Mouse (Mus musculus): ENCODE measurements around the gene Rnf8.

Gene Rnf8

DNA sequence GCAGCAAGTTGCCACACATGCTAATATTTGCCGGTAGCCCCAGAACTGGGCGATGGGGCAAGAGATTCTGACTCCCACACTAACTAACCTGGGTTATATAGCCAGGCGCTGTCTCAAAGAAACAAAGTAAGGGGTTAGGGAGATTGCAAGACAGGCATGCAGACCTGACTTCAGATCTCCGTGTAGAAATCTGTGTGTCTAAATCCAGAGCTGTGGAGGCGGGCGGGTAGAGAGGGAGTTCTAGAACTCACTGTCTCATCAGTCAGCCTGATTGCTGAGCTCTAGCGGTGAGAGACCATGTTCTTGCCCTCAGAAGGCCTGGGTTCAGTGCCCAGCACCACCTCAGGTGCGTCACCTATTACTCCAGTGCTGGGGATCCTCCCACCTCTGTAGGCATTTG lies 8.9 kb downstream of the Rnf8 start:
- in situ Hi-C loops (cut with MboI, MseI) = no loop called here

DNA sequence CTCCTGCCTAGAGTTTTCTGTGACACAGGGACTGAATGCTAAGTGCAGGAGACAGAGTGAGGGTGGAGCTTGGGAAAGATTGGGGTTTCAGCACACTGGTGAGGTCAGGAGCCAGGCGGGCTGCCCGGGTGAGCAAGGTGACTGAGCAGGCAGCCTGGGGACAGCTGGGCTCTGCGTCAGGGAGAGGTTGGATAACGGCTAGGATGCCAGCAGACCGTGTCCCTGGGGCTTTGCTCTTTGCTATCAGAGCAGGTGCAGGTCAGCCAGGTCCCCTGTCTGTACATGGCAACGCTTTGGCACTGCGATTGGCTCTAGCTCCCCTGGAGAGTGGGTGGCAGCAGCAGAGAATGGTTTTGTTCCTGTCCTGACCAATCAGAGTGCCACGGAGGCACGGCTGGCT lies 12.7 kb downstream of the Rnf8 start:
- in situ Hi-C loops (cut with MboI, MseI) = no loop called here

DNA sequence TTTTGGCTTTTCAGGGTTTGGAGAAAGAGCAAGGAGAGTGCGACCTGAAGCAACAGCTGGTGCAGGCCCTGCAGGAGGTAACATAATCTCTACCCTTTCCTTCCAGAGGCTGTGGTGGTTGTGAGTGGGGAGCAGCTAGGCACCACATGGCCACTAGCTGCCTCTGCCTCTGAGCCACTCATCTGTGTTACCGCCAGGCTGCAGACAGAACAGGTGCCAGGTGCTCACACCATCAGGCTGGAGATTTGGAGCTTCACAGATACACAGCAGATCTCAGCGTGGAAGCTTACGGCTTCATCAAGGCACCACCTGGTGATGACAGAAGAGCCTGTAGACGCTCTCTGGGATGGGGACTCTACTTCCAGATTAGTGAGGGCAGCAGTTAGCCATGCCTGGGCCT lies 14.4 kb downstream of the Rnf8 start:
- in situ Hi-C loops (cut with MboI, MseI) = no loop called here

DNA sequence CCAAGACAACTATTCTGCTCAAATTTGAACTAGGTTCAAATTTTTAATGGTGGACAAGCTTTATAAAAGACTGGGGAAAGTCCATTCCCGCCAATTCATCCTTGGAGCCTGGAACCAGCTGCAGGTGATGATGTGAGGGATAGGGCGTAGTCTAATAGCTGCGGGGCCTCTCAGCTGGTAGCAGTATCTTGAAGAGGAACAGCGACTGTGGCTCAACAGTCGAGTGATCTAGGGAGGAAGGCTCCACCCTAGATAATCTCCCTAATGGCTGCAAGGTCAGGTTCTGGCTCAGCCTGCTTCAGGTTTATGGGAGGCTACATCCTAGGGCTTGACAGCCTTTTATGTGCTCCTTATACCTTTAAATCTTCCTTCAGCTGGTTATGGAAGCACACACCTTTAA lies 15.0 kb downstream of the Rnf8 start:
- in situ Hi-C loops (cut with MboI, MseI) = no loop called here

DNA sequence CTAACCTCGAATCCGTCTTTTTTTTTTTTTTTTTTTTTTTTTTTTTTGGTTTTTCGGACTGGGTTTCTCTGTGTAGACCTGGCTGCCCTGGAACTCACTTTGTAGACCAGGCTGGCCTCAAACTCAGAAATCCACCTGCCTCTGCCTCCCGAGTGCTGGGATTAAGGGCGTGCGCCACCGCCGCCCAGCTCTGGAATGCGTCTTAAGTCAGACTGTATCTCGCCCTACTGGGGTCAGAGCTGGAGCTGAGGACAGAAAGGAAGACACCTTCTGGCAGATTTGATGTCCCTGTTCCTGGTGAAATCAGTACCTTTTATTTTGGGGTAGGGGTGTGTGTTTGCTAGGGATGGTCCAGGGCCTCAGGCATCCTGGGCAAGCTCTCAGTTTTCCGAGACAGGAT lies 17.7 kb downstream of the Rnf8 start:
- in situ Hi-C loops (cut with MboI, MseI) = no loop called here

DNA sequence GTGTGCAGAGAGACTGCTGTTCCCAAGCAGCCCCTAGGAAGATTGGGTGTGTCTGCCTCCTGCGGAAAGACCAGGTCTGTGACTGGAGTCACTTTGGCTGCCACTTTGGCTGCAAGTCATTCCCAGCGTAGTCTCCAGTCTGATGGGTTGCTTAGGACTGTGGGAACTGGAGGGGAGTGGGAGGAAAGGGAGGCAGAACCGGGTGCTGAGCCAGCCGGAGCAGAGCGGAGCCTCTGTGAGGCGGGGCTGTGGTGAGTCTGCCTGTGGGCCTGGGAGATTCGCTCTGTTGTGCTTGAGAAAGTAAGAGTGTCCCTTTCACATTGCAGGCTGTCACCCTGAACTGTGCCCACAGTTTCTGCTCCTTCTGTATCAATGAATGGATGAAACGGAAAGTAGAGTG lies 20.9 kb downstream of the Rnf8 start:
- in situ Hi-C loops (cut with MboI, MseI) = no loop called here

DNA sequence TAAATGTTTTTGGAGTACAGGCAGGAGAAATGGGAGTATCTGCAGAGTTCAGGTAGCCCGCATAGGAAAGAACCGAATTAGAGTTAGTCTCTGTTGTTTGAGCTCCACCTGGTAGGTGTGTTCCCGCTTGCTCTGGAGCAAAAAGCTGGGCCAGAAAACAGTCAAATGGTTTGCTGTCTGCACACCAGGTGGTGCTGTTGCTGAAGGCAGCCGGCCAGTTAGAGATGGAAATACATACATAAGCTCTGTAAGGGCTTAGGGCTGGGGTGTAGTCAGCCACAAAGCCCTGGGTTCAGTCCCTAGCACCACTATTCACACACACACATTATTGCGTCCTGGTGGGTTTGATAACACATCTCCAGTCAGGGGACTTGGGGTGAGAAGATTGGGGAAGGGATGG lies 21.5 kb downstream of the Rnf8 start:
- in situ Hi-C loops (cut with MboI, MseI) = no loop called here

DNA sequence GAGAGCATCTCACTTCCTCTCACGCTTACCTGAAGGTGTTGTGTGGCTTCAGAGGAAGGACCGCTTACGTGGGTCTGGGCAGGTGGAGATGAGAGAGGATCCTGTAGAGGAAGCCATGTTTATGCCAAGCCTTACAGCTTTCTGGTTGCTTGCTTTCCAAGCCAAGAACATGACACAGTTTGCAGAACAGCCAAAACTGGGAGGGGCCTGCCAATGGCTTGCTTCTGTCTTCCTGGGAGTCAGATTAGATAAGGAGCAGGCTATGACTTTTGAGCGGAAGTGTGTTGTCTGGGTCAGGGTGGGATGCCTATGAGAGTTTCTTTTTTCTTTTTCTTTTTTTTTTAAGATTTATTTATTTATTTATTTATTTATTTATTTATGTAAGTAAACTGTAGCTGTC lies 22.8 kb downstream of the Rnf8 start:
- in situ Hi-C loops (cut with MboI, MseI) = no loop called here

DNA sequence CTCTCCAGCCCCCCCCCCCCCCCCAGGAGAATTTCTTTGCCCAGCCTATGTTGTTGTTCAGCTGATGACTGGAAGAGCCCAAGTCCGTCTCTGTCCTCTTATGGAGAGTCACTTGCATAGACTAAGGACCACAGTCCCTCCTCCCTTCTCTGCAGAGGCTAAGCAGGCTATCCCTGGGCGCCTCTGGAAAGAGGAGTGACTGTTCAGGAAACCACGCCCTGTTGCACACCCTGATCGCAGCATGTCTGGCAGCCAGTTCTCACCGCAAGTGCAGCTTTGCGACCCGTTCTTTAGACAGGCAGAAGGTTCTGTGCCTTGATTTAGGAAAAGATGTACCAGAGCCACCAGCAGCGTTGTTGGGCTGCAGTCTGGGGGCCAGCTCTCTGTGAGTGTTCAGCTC lies 23.3 kb downstream of the Rnf8 start:
- in situ Hi-C loops (cut with MboI, MseI) = no loop called here

DNA sequence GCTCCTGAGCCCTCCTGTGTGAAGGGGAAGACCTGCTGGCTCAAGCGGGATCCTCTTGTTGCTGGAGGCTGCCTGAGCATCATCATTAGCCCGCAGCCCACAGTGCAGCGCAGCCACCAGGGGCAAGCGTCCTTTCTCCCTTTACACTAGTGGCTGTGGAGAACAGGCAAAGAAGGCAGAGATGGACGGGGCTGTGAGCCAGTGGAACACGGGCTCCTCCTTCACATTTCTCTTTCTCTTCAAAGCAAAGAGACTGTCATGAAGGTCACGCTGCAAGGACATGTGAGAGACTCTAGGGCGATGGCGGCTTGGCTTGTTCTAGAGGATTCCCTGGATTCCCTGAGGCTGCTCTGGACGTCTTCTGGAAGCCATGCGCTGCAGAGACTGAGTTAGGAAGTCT lies 26.4 kb downstream of the Rnf8 start:
- in situ Hi-C loops (cut with MboI, MseI) = loop anchor here (10.0 kb wide), 1 partner anchor 1134 kb away; no protein-coding TSS in a partner anchor

DNA sequence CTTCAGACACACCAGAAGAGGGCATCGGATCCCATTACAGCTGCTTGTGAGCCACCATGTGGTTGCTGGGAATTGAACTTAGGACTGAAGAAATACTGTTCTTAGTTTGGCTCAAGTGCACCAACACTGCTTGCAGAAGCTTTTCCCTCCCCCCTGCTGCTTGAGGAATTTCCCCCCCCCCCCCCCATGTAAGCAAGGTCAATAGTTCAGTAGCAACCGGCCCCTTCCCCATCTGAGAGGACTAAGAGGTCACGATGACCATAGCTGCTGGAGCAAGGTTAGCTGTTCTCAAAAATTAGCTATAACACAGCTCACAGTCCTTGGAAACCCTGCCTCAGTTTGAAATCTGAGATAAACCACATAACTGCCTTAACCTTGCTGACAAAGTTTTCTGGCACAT lies 27.6 kb downstream of the Rnf8 start:
- in situ Hi-C loops (cut with MboI, MseI) = loop anchor here (10.0 kb wide), 1 partner anchor 1133 kb away; no protein-coding TSS in a partner anchor

DNA sequence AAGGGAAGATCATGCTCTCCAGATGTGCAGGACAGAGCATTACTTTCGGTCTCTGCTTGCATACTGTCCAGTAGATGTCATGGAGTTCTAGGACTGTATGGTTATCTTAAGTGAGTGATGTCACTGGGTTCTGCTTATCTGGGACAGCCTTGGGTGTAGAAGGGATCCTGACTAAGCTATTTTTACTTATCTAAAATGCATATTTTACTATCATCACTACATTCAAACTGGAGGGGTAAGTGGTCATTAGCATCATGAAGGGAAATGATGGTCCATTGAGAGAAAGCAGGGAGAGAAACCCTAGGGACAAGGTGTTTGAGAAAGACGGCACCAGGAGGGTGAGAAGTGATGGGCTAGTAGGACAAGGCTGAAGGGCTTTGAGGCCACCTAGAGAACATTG lies 43.7 kb downstream of the Rnf8 start:
- in situ Hi-C loops (cut with MboI, MseI) = loop anchor here (10.0 kb wide), 1 partner anchor 1083 kb away; the partner anchor contains the start of gene Lhfpl5

DNA sequence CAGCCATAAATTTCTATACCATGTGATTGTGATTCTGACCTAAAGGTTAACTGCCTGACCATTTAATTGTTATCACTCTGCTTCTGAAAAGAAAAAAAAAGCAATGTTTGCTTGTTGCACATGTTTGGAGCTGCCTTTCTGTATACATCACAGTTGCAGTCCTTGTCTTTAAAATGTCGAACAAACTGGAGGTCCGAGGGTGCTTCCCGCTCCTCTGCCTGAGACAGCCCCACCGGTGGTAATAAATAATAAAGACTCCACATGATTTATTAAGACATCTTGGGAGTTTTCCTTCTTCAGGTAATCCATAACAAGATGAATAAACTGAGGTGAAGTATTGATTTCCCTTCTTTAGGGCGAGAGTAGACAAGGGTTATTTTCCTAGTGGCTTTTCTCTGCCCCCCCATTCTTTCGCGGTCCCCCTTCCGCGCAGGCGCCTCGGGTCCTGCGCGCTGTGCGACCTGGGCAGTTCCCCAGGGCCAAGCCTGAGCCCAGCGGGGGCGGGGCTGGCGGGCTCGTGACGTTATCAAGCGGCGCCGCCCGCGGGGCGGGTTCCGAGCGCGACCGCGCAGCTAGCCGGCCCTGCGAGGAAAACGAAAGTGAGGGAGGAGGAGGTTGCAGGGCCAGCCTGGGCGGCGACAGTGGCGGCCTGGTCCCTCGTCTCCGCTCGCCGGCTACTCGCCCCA lies 45.6 kb downstream of the Rnf8 start, which contains the start of gene Cmtr1:
Gene Cmtr1 (plus strand): TSS at position 520 of the 686 bp plus-strand sequence.
- in situ Hi-C loops (cut with MboI, MseI) = no loop called here

DNA sequence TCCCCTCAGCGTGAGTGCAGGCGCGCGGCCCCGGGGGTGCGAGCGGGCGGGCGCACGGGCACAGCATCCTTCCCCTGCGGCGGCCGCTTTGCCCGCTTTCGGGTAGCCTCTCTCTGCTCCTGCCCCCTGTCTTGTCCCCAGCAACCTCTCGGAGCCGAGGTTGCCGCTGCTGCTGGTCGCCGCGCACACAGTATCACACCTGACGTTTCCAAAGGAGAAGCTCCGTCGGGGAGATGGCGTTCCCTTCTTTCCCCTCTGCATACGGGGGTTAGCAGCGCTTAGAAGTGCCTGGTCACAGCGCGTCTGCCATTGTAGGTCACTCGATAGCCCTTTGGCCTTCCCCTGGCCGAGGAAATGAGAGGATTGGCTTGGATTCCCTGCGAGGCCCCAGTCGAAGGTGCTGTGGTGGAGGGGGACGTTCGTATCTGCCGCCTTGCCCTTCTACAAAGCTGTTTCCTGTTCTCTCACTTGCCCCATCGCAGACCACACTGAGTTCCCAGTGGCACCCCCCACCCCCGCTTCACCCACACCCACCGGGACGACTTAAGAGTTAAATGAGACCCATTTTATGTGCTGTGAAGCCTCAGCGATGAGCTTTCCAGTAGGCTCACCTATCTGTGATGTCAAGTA lies 46.3 kb downstream of the Rnf8 start:
- in situ Hi-C loops (cut with MboI, MseI) = no loop called here

DNA sequence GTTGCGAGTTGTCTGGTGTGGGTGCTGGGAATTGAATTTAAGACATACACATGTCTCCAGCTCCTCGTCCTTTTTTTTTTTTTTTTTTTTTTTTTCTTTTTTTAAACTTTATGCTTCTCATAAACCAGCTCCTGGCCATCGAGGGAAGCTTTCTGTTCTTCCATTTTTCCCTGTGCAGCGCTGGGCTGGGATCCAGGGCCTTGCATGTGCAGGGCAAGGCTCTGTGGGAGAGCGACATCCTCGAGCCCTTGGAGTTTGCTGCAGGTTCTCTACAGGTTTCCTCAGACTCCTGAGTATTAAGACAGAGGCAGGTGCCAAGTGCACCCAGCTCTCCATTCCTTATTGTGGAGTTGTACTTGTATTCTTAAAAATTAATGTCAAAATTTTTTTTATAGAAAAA lies 47.6 kb downstream of the Rnf8 start:
- in situ Hi-C loops (cut with MboI, MseI) = no loop called here

DNA sequence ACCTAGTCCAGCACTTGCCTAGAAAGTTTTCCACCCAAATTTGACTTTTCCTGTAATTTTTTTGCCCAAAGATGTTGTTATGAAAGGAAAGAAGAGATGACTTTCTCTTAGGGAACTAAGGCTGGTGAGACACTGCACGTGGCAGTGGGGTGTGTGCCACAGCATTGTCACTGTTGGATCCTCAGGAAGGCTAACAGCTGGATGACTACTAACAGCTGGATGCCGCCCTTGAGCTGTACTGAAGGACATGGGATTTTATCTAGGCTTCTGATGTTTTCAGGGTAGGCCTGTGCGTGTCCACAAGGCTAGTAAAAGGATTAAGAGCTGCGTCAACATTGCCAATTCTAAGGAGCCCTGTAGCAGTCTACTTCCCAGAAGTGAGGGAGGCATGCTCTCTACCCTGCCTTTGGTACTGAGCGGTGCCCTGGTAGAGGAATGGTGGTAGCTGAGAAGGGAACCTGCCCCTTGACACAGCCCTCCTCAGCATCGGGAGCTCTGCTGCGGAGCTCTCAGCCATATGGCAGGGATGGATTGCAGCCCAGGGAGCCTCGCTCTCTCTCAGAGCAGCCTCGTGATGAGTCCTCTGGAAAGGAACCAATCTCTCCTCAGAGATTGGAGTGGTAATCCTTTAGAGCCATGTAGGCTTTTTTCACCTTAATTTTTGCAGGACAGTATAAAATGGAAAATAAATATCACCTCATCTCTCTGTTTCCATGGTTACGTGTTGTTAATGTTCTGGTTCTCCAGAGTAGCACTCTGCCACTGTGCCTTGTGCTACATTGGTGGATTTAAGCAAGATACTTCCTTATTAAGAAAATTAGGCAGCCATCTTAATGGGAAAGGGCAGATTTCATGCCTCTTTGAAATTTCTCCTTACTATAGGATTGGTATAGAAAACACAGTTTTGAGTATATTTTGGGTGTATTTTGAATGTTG lies 53.7 kb downstream of the Rnf8 start:
- in situ Hi-C loops (cut with MboI, MseI) = no loop called here

DNA sequence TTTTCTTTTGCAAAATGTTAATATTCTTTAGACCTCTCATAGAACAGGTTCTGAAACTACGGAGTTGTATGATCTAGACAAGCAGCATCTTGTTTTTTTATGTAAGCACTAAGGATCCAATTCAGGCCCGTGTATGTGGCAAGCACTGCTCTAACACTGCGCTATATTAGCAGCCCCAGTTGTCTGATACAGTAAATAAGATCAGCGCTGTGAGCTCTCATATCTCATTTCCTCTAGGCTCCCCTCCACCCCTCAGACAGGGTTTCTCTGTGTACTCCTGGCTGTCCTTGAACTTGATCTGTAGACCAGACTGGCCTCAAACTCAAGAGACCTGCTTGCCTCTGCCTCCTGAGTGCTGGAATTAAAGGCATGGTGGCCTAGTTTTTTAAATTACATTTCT lies 54.4 kb downstream of the Rnf8 start:
- in situ Hi-C loops (cut with MboI, MseI) = no loop called here

DNA sequence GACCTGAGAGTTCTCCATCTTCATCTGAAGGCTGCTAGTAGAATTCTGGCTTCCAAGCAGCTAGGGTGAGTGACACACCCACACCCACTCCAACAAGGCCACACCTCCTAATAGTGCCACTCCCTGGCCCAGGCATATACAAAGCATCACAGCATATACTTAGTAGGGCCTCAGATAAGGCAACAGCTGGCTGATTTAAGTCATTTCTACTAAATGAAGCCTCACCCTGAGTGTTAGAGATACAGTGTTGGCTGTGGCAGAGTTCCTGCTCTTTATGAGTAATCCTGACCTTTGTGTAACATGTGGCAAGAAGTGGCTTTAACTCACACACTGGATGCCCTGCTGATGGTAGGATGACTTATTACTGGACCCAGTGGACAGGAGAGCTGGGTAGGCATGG lies 55.3 kb downstream of the Rnf8 start:
- in situ Hi-C loops (cut with MboI, MseI) = no loop called here

DNA sequence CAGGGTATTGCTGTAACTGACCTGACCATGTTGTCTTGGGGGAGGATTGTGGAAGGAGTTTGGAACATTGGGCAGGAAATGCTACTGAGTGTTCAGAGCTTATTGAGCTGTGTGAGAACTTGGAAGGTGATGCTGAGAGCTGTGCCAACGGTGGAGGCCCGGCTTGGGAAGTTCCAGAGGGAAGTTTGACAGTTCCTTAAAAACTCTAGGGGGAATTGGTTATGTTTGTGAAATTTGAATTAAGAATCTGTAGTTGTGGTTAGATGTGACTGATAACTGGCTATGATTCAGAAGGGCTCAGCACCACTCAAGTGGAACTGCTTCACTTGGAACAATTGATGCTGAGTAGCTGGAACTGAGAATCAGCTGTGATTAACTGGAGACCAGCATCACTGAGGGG lies 56.4 kb downstream of the Rnf8 start:
- in situ Hi-C loops (cut with MboI, MseI) = no loop called here

DNA sequence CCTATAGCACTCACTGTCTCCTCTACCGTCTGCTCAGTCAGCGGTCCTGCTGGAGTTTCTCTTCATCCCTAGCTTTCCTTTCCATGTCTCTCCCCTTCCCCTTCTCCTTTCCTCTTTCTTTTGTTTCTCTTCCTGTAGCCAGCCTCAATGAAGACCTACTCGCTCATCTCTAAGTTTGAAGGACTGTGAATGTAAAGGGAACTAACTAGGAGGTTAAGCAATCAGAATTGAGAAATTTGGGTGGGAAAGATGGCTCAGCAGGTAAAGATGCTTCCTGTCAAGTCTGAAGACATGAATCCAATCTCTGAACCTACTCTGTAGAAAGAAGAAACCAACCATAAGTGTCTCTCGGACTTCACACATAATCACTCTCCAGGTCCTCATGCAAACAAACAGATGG lies 58.7 kb downstream of the Rnf8 start:
- in situ Hi-C loops (cut with MboI, MseI) = no loop called here

DNA sequence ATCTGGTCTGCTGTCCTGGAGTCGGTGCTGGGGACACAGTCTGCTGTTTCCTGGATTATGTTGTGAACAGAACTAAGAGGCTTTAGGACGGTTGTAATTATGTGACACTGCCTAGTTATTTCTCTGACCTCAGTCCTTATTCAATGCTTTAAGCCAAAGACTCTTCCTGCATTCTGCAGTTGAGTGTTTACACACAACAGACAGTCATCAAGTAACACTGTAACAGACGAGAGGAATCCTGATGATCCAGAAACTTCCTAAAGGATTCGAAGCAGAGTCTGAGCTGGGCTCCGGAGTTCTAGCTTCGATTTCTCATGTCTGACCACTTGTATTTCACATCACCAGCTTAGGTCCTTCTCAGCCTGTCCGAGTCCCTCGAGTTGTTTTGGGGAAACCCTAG lies 63.9 kb downstream of the Rnf8 start:
- in situ Hi-C loops (cut with MboI, MseI) = no loop called here

DNA sequence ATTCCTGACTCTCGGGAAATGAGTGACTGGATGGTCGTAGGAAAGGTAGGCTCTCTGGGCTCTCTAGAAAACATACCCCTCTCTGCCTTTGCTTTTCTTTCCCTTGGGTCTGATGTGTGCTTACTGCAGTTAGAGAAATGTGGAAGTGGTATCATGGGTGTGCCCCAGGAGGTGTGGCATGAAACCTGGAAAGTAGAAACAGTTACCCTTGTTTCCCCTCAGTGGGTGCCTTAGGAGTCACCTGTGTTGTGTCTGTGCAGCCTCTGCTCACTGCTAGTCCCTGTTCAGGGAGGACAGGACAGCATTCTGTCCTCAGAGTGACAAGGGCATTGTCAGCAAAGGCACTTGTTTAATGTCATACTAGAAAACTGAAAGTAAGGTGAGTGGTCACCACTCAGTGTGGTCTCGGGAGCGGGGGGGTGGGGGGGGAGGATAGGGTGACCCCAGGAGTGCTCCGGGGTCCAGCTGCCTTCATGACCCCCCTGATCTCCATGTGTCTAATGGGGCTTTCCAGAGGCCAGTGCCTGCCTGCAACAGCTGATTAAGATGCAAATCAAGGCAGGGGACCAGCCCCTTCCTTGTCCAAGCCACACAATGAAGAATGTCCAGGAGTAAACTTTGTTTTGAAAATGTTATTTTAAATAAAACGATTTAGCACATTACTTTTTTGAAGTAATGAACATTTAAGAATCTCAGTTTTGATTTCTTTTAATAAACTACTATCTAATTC lies 64.6 kb downstream of the Rnf8 start:
- in situ Hi-C loops (cut with MboI, MseI) = no loop called here
